Mouse (Mus musculus) central nervous system, embryonic 18 days (tissue): Measurements from ENCODE around the gene Morc4. TPM values are rescaled to one million over a fixed set of nuclear protein-coding genes. Genes with fewer than 3 reads are reported as not detected.

Experiments
- polyA plus RNA-seq: library from polyadenylated mRNA; depleted of rRNA; stranded (reverse); fragments of >200 nt; gene quantifications from 2 replicates; pipeline ENCODE4 v1.2.3, GENCODE M21; 2012; rRNA removed

The Morc4 gene
- 4.9 and 5.3 TPM in 2 replicates for polyA plus RNA-seq

GRCm38 (mm10) chrX:139870938-139871791 lies at the start of gene Morc4:
Morc4 (minus strand) TSS chrX:139871677.

GRCm38 (mm10) chrX:139800406-139800878 lies 71.0 kb downstream of the Morc4 start, which contains the start of gene Cldn2:
Cldn2 (plus strand) TSS chrX:139800828.

GRCm38 (mm10) chrX:139782278-139783044 lies 89.0 kb downstream of the Morc4 start, which contains the start of gene Ripply1:
Ripply1 (minus strand) TSS chrX:139782353.

Other genes with a start within 250 kb of the Morc4 start
- gene Tbc1d8b, start 186.7 kb downstream of the Morc4 start, polyA plus RNA-seq = 1.3 and 1.6 TPM in 2 replicates
- not detected in 2 replicates for gene Gm15013, start 157.2 kb downstream of the Morc4 start, polyA plus RNA-seq
- gene Ripply1, start 89.3 kb downstream of the Morc4 start, polyA plus RNA-seq = 0.32 and 0.54 TPM in 2 replicates
- gene Cldn2, start 70.8 kb downstream of the Morc4 start, polyA plus RNA-seq = 0.45 and 0.90 TPM in 2 replicates
- 5.7 and 7.2 TPM in 2 replicates for gene Rbm41, start 126.9 kb upstream of the Morc4 start, polyA plus RNA-seq
- 1.6 and 2.2 TPM in 2 replicates for gene Nup62cl, start 191.0 kb upstream of the Morc4 start, polyA plus RNA-seq
- 0.05 and 0.12 TPM in 2 replicates for gene Pih1h3b, start 191.2 kb upstream of the Morc4 start, polyA plus RNA-seq